Mouse (Mus musculus) heart, embryonic 11.5 days (tissue): ENCODE measurements at regions not wholly inside any gene's neighbourhood (a gene's known extent, or its start where the extent isn't known, plus 50 kb on each side); places are given as distances from the start of the nearest gene placed in this dataset.

Experiments
- ATAC-seq: fragments of 200-750 bp; cut with Nextera tagmentation; replicated peaks from 2 replicates; pipeline ENCODE4 v1.8.0; 2017; ENCODE audit warnings: moderate library complexity; ENCODE audit not compliant: insufficient number of reproducible peaks, low FRiP score, low TSS enrichment
- H3K27ac ChIP-seq: fragments of 300-500 bp; sonication (generic); 2 replicates; pipeline ENCODE4 v1.5.1; 2014; ENCODE audit warnings: mild to moderate bottlenecking, low read depth, low read length
- H3K27me3 ChIP-seq: fragments of 300-500 bp; sonication (generic); 2 replicates; pipeline ENCODE4 v1.6.1; 2014; ENCODE audit warnings: mild to moderate bottlenecking, low read length, mixed read lengths; ENCODE audit not compliant: control insufficient read depth, insufficient read depth
- H3K36me3 ChIP-seq: fragments of 300-500 bp; sonication (generic); 2 replicates; pipeline ENCODE4 v1.6.1; 2014; ENCODE audit warnings: mild to moderate bottlenecking, low read length, moderate library complexity, mixed read lengths; ENCODE audit not compliant: control insufficient read depth, insufficient read depth
- H3K4me1 ChIP-seq: fragments of 300-500 bp; sonication (generic); 2 replicates; pipeline ENCODE4 v1.6.1; 2014; ENCODE audit warnings: low read length; ENCODE audit not compliant: control insufficient read depth, insufficient read depth
- H3K4me2 ChIP-seq: fragments of 300-500 bp; sonication (generic); 2 replicates; pipeline ENCODE4 v1.6.1; 2014; ENCODE audit warnings: mild to moderate bottlenecking, moderate library complexity
- H3K4me3 ChIP-seq: fragments of 300-500 bp; sonication (generic); 2 replicates; pipeline ENCODE4 v1.5.1; 2014; ENCODE audit warnings: low read depth, low read length
- H3K9ac ChIP-seq: fragments of 300-500 bp; sonication (generic); 2 replicates; pipeline ENCODE4 v1.6.1; 2014; ENCODE audit warnings: mild to moderate bottlenecking, low read depth, low read length, moderate library complexity
- H3K9me3 ChIP-seq: fragments of 300-500 bp; sonication (generic); replicated peaks from 2 replicates; pipeline ENCODE4 v1.6.1; 2016; ENCODE audit warnings: low read length; ENCODE audit not compliant: control insufficient read depth
- WGBS: fragments of 180-500 bp; shearing (Covaris S2); extraction: QIAGEN DNeasy Blood & Tissue Kit; methylation state at CpG from one replicate; pipeline ENCODE4 v1.1.7; 2014; ENCODE audit not compliant: insufficient replicate concordance; 5-methylcytosine and 5-hydroxymethylcytosine counted together

DNA sequence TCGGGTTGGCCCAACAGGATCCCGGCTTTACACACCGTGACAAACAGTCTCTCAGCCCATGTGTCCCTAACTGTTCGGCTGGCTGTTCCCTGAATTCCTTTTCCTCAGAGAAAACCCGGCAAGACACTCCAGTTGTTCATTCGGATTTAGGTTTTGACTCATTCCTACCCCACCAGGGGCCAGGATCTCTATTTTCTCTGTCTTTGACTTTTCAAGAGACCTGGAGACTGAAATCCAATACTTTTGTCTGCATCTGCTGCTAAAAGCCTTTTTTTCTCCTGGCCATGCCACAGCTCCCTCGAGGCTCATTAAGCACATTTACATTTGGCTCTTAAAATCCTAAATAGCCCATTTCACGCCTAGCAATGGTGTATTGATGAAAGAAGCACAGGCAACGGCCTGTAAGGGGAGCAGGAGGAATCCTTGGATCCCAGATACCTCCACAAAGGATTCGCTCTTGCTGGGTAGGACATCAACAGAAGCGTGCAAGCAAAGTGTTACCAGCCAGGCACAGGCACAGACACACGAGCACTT lies 332.6 kb upstream of the Acvr2a start:
- no peak overlapping the region for H3K9ac ChIP-seq
- H3K27ac ChIP-seq, result no peak overlapping the region
- H3K4me3 ChIP-seq, result no peak overlapping the region
- 61% methylated on average over 12 of the region's 12 CpGs for WGBS
- no peak overlapping the region for H3K4me2 ChIP-seq
- no peaks in the 10 kb centered on the region for H3K9me3 ChIP-seq
- H3K4me1 ChIP-seq, result no peaks in the 10 kb centered on the region
- no peaks in the 10 kb centered on the region for H3K27me3 ChIP-seq
- no peak for ATAC-seq
- H3K36me3 ChIP-seq, result no peaks in the 10 kb centered on the region

DNA sequence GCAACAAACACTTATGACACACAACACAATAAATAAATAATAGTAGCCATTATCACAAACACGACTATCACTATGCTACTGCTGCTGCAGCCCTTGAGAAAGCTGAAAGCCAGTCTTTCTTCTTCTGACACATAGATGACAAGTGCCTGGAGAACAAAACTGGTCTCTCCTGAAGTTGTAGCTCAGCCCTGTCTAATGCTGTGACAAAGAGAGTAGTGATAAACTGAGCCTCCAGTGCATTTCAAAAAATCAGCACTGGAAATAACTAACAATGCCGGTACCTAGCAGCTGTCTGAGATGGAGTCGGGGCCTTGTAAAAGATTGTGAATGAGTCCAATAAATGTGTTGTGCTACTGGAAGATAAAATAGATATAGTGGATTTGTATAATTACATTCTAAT lies 320.3 kb upstream of the Acvr2a start:
- no peak overlapping the region for H3K27ac ChIP-seq
- no peaks in the 10 kb centered on the region for H3K4me1 ChIP-seq
- H3K9ac ChIP-seq, result no peak overlapping the region
- no peaks in the 10 kb centered on the region for H3K36me3 ChIP-seq
- ATAC-seq, result no peak
- no peak overlapping the region for H3K4me2 ChIP-seq
- H3K27me3 ChIP-seq, result no peaks in the 10 kb centered on the region
- 48% methylated on average over 3 of the region's 3 CpGs for WGBS
- no peaks in the 10 kb centered on the region for H3K9me3 ChIP-seq
- no peak overlapping the region for H3K4me3 ChIP-seq

DNA sequence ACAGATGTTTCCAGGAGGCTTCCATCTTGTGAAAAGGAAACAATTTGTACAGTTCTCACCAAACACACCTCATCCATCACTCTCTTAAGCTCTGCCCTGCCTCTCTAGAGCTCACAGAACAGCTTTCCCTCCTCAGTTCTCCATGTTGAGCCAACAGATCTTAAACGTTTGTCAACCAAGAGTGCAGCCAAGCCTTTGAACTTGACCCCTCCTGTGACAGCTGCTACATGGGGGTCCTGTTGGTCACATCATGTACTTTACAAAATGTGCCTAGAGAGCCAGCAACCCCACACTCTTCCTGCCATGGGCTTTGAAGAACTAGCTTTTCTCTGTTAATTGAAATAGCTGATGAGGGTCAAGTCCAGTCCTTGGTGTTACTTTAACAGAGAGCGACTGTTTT lies 319.8 kb upstream of the Acvr2a start:
- H3K4me3 ChIP-seq, result no peak overlapping the region
- 54% methylated on average over 2 of the region's 2 CpGs for WGBS
- no peaks in the 10 kb centered on the region for H3K36me3 ChIP-seq
- H3K27me3 ChIP-seq, result no peaks in the 10 kb centered on the region
- H3K27ac ChIP-seq, result no peak overlapping the region
- H3K4me1 ChIP-seq, result no peaks in the 10 kb centered on the region
- no peak overlapping the region for H3K9ac ChIP-seq
- H3K4me2 ChIP-seq, result no peak overlapping the region
- H3K9me3 ChIP-seq, result no peaks in the 10 kb centered on the region
- no peak for ATAC-seq

DNA sequence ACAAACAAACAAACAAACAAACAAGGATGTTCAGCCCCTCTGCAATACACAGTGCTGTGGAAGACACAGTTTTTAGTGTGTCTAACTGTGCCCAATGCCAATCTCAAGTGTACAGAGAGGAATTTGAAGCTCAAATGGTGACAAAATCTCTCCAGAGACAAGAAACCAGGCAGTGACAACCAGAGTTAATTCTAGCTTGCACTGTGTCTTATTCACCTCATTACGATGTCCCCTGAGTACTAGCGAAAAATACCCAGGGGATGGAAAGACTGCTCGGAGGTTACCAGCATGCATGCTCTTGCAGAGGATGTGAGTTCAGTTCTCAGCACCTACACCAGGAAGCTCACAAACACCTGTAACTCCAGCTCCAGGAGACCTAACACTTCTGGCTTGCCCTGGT lies 319.3 kb upstream of the Acvr2a start:
- Histone ChIP-seq H3K9ac (no peak overlapping the region), H3K4me1 (no peaks in the 10 kb centered on the region), H3K27ac (no peak overlapping the region), H3K9me3 (no peaks in the 10 kb centered on the region), H3K36me3 (no peaks in the 10 kb centered on the region), H3K4me3 (no peak overlapping the region), H3K4me2 (no peak overlapping the region), H3K27me3 (no peaks in the 10 kb centered on the region)
- no peak for ATAC-seq
- 87% methylated on average over 3 of the region's 3 CpGs for WGBS

DNA sequence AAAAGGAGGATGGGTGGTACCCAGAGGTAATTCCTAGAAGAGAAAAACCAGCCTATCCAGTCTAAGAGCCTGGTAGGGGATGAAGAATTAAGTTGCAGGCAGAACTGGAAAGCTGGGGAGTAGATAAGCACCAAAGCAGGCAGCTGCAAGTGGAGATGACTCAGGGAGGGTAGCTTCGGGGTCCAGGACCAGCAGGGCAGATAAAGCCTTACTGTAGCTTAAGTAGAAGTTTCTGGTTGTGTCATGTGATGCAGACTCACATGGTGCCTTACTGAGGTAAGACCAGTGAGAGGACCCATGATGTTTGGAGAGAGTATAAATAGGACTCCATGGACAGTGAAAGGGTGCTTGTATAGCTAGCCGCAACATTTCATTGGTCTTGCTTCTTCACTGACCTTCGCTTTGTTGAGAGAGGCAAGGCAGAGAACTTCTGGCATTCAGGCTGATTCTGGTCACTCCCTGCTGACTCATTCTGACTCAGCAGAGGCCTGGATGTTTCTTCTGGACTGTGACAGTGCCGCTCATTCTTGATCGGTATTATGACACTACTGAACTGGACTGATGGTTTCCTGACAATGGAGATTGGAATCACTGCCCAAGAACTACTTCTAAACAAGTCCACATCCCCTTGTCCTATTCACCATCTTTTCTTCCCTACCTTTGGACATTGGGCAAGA lies 315.7 kb upstream of the Acvr2a start:
- Histone ChIP-seq H3K27ac (0 out of 2 replicates have a peak overlapping the region, but pooled peaks have one; percentile 22), H3K4me1 (no peaks in the 10 kb centered on the region), H3K9ac (no peak overlapping the region), H3K27me3 (no peaks in the 10 kb centered on the region), H3K4me3 (no peak overlapping the region), H3K36me3 (no peaks in the 10 kb centered on the region), H3K4me2 (no peak overlapping the region), H3K9me3 (no peaks in the 10 kb centered on the region)
- ATAC-seq, result peak; percentile 85; the same call in 1 of the 2 replicates
- 74% methylated on average over 5 of the region's 5 CpGs for WGBS

DNA sequence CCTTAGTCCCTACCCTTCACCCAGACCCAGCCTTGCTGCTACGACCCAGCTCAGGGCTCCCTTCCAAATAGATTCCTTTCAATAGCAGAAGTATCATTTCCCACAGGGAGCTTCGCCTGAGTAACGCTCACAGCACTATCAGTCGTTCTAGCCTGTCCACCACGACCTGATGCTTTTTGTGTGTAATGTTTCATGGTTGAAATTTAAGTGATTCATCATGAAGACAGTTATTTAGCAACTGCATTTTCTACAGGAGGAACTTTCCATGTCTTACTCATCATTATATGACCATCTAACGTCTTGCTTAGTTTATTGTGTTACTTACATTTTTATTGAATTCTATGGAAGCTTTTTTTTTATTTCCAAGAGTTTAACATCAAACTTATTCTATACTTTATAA lies 314.5 kb upstream of the Acvr2a start:
- Histone ChIP-seq H3K9ac (no peak overlapping the region), H3K4me3 (no peak overlapping the region), H3K4me2 (no peak overlapping the region), H3K9me3 (no peaks in the 10 kb centered on the region), H3K27ac (no peak overlapping the region), H3K36me3 (no peaks in the 10 kb centered on the region), H3K4me1 (no peaks in the 10 kb centered on the region), H3K27me3 (no peaks in the 10 kb centered on the region)
- WGBS, result 81% methylated on average over 6 of the region's 6 CpGs
- no peak for ATAC-seq

DNA sequence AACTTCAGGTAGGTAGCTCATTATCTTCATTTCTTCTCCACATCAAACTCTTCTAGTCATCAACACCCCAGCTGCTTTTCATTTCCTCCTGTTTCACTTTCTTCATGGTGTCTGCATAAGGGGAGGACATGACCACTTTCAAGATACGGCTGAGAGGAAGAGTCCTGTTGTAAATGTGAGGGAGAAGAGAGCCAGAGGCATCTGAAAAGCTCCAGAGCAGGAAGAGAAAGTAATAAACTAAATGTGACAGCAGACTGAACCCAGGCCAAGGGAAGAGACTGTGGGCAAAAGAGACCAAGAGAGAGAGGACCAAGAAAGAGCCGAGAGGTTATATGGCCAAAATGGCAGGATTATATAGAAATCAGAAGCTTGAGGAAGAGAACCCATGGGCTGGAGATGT lies 312.5 kb upstream of the Acvr2a start:
- Histone ChIP-seq H3K4me2 (no peak overlapping the region), H3K9ac (no peak overlapping the region), H3K27ac (0 out of 2 replicates have a peak overlapping the region, but pooled peaks have one; percentile 43), H3K36me3 (no peaks in the 10 kb centered on the region), H3K9me3 (no peaks in the 10 kb centered on the region), H3K4me1 (no peaks in the 10 kb centered on the region), H3K4me3 (no peak overlapping the region), H3K27me3 (no peaks in the 10 kb centered on the region)
- ATAC-seq, result no peak
- 49% methylated on average over 2 of the region's 2 CpGs for WGBS

DNA sequence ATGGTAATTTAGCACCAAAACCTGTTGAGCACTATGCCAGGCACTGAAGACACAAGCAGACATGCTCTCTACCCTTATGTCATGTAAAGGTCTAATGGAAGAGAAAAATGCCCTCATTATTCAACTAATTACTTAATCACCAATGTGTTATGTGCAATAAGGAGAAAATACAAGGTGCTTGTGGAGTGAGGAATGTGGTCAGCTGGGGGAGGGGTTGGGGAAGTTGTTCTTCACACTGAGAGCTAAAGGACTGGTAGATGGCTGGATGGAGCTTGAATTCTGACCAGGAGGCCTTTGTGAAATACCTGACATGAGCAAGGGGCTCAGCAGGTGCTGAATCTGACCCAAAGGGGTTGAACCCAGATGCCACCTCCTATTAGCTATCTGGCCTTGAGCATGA lies 300.1 kb upstream of the Acvr2a start:
- no peak overlapping the region for H3K4me3 ChIP-seq
- no peaks in the 10 kb centered on the region for H3K36me3 ChIP-seq
- H3K4me2 ChIP-seq, result no peak overlapping the region
- H3K27me3 ChIP-seq, result no peaks in the 10 kb centered on the region
- H3K9ac ChIP-seq, result no peak overlapping the region
- no peaks in the 10 kb centered on the region for H3K4me1 ChIP-seq
- ATAC-seq, result no peak
- H3K9me3 ChIP-seq, result no peaks in the 10 kb centered on the region
- H3K27ac ChIP-seq, result no peak overlapping the region

DNA sequence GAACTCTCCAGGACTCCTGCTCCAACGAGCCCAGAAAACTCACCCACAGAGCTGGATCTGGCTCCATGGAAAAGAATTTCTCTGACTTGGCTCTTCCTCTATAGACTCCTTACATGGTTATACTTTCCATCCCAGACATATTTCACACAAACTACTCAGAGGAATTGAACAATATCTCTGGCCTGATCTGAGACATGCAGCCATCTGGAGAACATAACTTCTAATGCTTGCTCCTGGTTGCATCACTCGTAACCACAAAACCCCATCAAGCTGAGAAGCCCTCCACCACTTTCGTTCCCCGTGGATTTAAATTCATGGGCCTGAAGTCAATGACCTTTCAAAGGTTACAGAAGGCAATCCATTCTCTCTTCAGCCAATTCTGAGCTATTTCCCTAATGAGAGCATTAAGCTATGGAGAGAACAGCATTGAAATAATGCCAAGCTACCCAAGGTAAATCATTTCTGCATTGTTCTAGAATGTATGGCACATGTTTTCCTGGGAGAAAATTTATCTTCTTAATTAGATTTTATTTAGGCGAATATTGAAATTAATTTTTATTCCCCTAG lies 294.0 kb upstream of the Acvr2a start:
- Histone ChIP-seq H3K27ac (no peak overlapping the region), H3K4me1 (no peaks in the 10 kb centered on the region), H3K27me3 (no peaks in the 10 kb centered on the region), H3K9me3 (no peaks in the 10 kb centered on the region), H3K4me2 (no peak overlapping the region), H3K36me3 (no peaks in the 10 kb centered on the region), H3K9ac (no peak overlapping the region), H3K4me3 (no peak overlapping the region)
- WGBS, result 71% methylated on average over 5 of the region's 5 CpGs
- no peak for ATAC-seq
